ENCODE assay signal across 8 mouse cellular contexts in genomic region chr4:124850933-124851658, GRCm38 (mm10). TPM values are rescaled to one million over a fixed set of nuclear protein-coding genes. Genes with fewer than 3 reads are reported as not detected.
A peak's percentile ranks its signal among the peaks of the same experiment; 100 is the strongest.
DNase-seq lines count a peak whose midpoint lies in the region; ATAC-seq and TF ChIP-seq lines count a peak whose summit lies in the region.

TSS of gene 1110065P20Rik (minus strand) at chr4:124851196.

- H3K36me3 ChIP-seq in G1E (replicated peaks), result peaks cover 76% of the 10 kb centered on the region
- H3K36me3 ChIP-seq in forebrain, embryonic 16.5 days (ENCODE audit: control insufficient read depth, insufficient read depth), result peaks cover 2% of the 10 kb centered on the region; the same call in 1 of the 2 replicates
- peaks cover 18% of the 10 kb centered on the region for H3K36me3 ChIP-seq in neural tube, embryonic 14.5 days (ENCODE audit: control insufficient read depth, insufficient read depth, low read length)

- peak; percentile 55 for ATAC-seq in G1E (ENCODE audit: extremely low read depth, insufficient number of reproducible peaks, low FRiP score, poor library complexity, severe bottlenecking)
- ATAC-seq in forebrain, embryonic 16.5 days, result peak; percentile 21
- peak; percentile 47 for ATAC-seq in neural tube, embryonic 14.5 days (ENCODE audit: low read depth)

- H3K4me3 ChIP-seq in G1E (ENCODE audit: low read depth, low read length), result peak within 1 kb of the TSS; percentile 97
- H3K4me3 ChIP-seq in forebrain, embryonic 16.5 days (replicated peaks; ENCODE audit: low read length), result peak within 1 kb of the TSS; percentile 92
- peak within 1 kb of the TSS; percentile 69 for H3K4me3 ChIP-seq in lung, adult 2 months (replicated peaks; ENCODE audit: extremely low read depth, low read depth, low read length)
- peak within 1 kb of the TSS; percentile 93 for H3K4me3 ChIP-seq in neural tube, embryonic 14.5 days (ENCODE audit: low read depth, low read length)

- H3K9ac ChIP-seq in forebrain, embryonic 16.5 days (replicated peaks; ENCODE audit: low read depth, low read length), result peak within 1 kb of the TSS; percentile 94
- H3K9ac ChIP-seq in neural tube, embryonic 14.5 days (replicated peaks; ENCODE audit: low read depth, low read length), result peak within 1 kb of the TSS; percentile 86

- no peak for TF ChIP-seq POLR2A in lung, adult 2 months (IDR thresholded peaks at IDR 0.05; ENCODE audit: borderline replicate concordance, extremely low read depth, low read depth, low read length)

- WGBS in forebrain, embryonic 16.5 days, result under 1% methylated on average over 73 of the region's 75 CpGs
- WGBS in lung, adult 2 months, result under 1% methylated on average over 75 of the region's 75 CpGs
- under 1% methylated on average over 74 of the region's 75 CpGs for WGBS in neural tube, embryonic 14.5 days

- peak within 1 kb of the TSS; percentile 89 for H3K4me2 ChIP-seq in forebrain, embryonic 16.5 days (ENCODE audit: low read length)
- peak within 1 kb of the TSS; percentile 86 for H3K4me2 ChIP-seq in neural tube, embryonic 14.5 days (ENCODE audit: low read depth, low read length)

- no peaks in the 10 kb centered on the region for H3K27me3 ChIP-seq in G1E (ENCODE audit: insufficient read depth, low read length)
- no peaks in the 10 kb centered on the region for H3K27me3 ChIP-seq in forebrain, embryonic 16.5 days (replicated peaks; ENCODE audit: control insufficient read depth, insufficient read depth, low read length)
- H3K27me3 ChIP-seq in neural tube, embryonic 14.5 days (ENCODE audit: control insufficient read depth, insufficient read depth, low read length), result no peaks in the 10 kb centered on the region

- peak; percentile 89 for DNase-seq in G1E (ENCODE audit: low spot score)
- DNase-seq in cerebellum, adult 11-12 months, result peak; percentile 85
- peak; percentile 66 for DNase-seq in heart, postnatal 25 days (ENCODE audit: low spot score)
- peak; percentile 69 to 70 for DNase-seq in layer of hippocampus, adult 18-20 months (ENCODE audit: low spot score in 2 of 2)
- peak; percentile 75 for DNase-seq in lung, adult 2 months
- DNase-seq in testis, postnatal 14 days (ENCODE audit: low spot score), result peak; percentile 86

- peaks cover 47% of the 10 kb centered on the region for H3K4me1 ChIP-seq in G1E (ENCODE audit: insufficient read depth, low read depth, low read length)
- H3K4me1 ChIP-seq in forebrain, embryonic 16.5 days (replicated peaks; ENCODE audit: control insufficient read depth, insufficient read depth, low read length), result peaks cover 27% of the 10 kb centered on the region
- H3K4me1 ChIP-seq in lung, adult 2 months (ENCODE audit: control insufficient read depth, insufficient read depth, low read length), result peaks cover 13% of the 10 kb centered on the region
- H3K4me1 ChIP-seq in neural tube, embryonic 14.5 days (ENCODE audit: control insufficient read depth, insufficient read depth, low read length), result peaks cover 28% of the 10 kb centered on the region

- intact Hi-C loops in heart, postnatal 25 days (cut with DNase I), result loop anchor here (2.0 to 10.0 kb wide), 2 partner anchors 136 to 214 kb away; partner anchors contain the start of genes Dnali1, Sf3a3 and Snip1

- TF ChIP-seq CTCF in G1E (IDR thresholded peaks at IDR 0.05; ENCODE audit: low read depth, low read length), result no peak
- no peak for TF ChIP-seq CTCF in lung, adult 2 months (IDR thresholded peaks at IDR 0.05; ENCODE audit: insufficient read depth, low read length)

- no peaks in the 10 kb centered on the region for H3K9me3 ChIP-seq in G1E (replicated peaks)
- no peaks in the 10 kb centered on the region for H3K9me3 ChIP-seq in forebrain, embryonic 16.5 days (ENCODE audit: control insufficient read depth, low read length)
- H3K9me3 ChIP-seq in neural tube, embryonic 14.5 days (ENCODE audit: control insufficient read depth, low read length), result no peaks in the 10 kb centered on the region

- peak within 1 kb of the TSS; percentile 90 for H3K27ac ChIP-seq in forebrain, embryonic 16.5 days (ENCODE audit: low read length)
- H3K27ac ChIP-seq in neural tube, embryonic 14.5 days (ENCODE audit: low read depth, low read length), result peak within 1 kb of the TSS; percentile 95

RNA-seq across cellular contexts. Expression of gene 1110065P20Rik, which starts in this region (rescaled TPM):
- total RNA-seq in G1E (2014; fragmentation: Nextera tagmentation) (8.4 and 13.8 TPM in 2 replicates), G1E (2017) (12.7 and 18.4 TPM in 2 replicates)
- polyA plus RNA-seq in G1E (2012), result 25.6 and 32.1 TPM in 2 replicates
- 65.1 and 75.2 TPM in 2 replicates for polyA plus RNA-seq in forebrain, embryonic 16.5 days (2015; fragmentation: Nextera tagmentation; extraction: Ambion mirVana)
- 10 to 100 TPM; 21.8 to 23.8 TPM for total RNA-seq in heart, postnatal 25 days (2021)
- total RNA-seq in layer of hippocampus, adult 18-20 months (2021), result 10 to 100 TPM; 79.5 to 89.0 TPM
- polyA plus RNA-seq in lung, adult 2 months (2012; rRNA removed), result 37.8 and 43.6 TPM in 2 replicates
- polyA plus RNA-seq in neural tube, embryonic 14.5 days (2014; fragmentation: Nextera tagmentation; extraction: Ambion mirVana), result 86.5 and 104 TPM in 2 replicates

Comparison
In these comparisons a context has a peak if more than half of its experiments do, and no peak if none do; other contexts are left out.
1. Peak in every context shown above with its lines: DNase-seq, ATAC-seq, H3K4me3 ChIP-seq and H3K27ac ChIP-seq.